8 mouse cellular contexts compared by ENCODE assay signal in genomic region chr12:71111331-71111730, GRCm38 (mm10). TPM values are rescaled to one million over a fixed set of nuclear protein-coding genes. Genes with fewer than 3 reads are reported as not detected.
DNase-seq lines count a peak whose midpoint lies in the region; ATAC-seq lines count a peak whose summit lies in the region.

Tomm20l (plus strand) TSS chr12:71111428.

- peaks cover 14% of the 10 kb centered on the region for H3K27me3 ChIP-seq in embryonic facial prominence, embryonic 10.5 days (replicated peaks; ENCODE audit: low read depth, poor library complexity, severe bottlenecking)
- H3K27me3 ChIP-seq in limb, embryonic 10.5 days (ENCODE audit: low read depth, poor library complexity, severe bottlenecking) = peaks cover 9% of the 10 kb centered on the region

- H3K4me3 ChIP-seq in embryonic facial prominence, embryonic 10.5 days = peak within 1 kb of the TSS; percentile 52
- peak within 1 kb of the TSS; percentile 47 for H3K4me3 ChIP-seq in limb, embryonic 10.5 days

- WGBS in embryonic facial prominence, embryonic 10.5 days = 10% methylated on average over 33 of the region's 33 CpGs
- 9% methylated on average over 33 of the region's 33 CpGs for WGBS in limb, embryonic 10.5 days

- no peaks in the 10 kb centered on the region for H3K36me3 ChIP-seq in embryonic facial prominence, embryonic 10.5 days (replicated peaks)
- no peaks in the 10 kb centered on the region for H3K36me3 ChIP-seq in limb, embryonic 10.5 days

- no peaks in the 10 kb centered on the region for H3K9me3 ChIP-seq in embryonic facial prominence, embryonic 10.5 days
- no peaks in the 10 kb centered on the region for H3K9me3 ChIP-seq in limb, embryonic 10.5 days (replicated peaks)

- H3K27ac ChIP-seq in embryonic facial prominence, embryonic 10.5 days (replicated peaks) = peak within 1 kb of the TSS; percentile 30; the same call in 1 of the 2 replicates
- peak within 1 kb of the TSS; percentile 58 for H3K27ac ChIP-seq in limb, embryonic 10.5 days

- peak; percentile 59 for ATAC-seq in megakaryocyte-erythroid progenitor cell, adult 5-6 weeks (replicated peaks; ENCODE audit: low FRiP score, low TSS enrichment, poor library complexity, severe bottlenecking)

- peaks cover 17% of the 10 kb centered on the region for H3K4me1 ChIP-seq in embryonic facial prominence, embryonic 10.5 days
- H3K4me1 ChIP-seq in limb, embryonic 10.5 days = peaks cover 14% of the 10 kb centered on the region

- peak; percentile 19 to 69 for DNase-seq in spleen, postnatal 4 days (ENCODE audit: low spot score in 2 of 2)
- no peak for DNase-seq in spleen, adult 18-20 months
- peak; percentile 67 for DNase-seq in embryonic facial prominence, embryonic 10.5 days (ENCODE audit: low spot score)
- DNase-seq in heart, postnatal 4 days = peak; percentile 53
- peak; percentile 74 for DNase-seq in limb, embryonic 10.5 days (ENCODE audit: low spot score)
- peak; percentile 49 for DNase-seq in thymus, postnatal 4 days
- no peak for DNase-seq in layer of hippocampus, adult 9-11 months

RNA-seq across cellular contexts. Expression of gene Tomm20l, which starts in this region (rescaled TPM):
- polyA plus RNA-seq in embryonic facial prominence, embryonic 10.5 days (2016; fragmentation: Nextera tagmentation; extraction: Ambion mirVana) = 0.40 TPM in 1 of 2 replicates, not detected in the other
- total RNA-seq in heart, postnatal 4 days (2021) = 1 to 10 TPM in 1 of 2 experiments, under 1 TPM in 1; 0.65 to 1.5 TPM
- polyA plus RNA-seq in limb, embryonic 10.5 days (2016; fragmentation: Nextera tagmentation; extraction: Ambion mirVana) = not detected in 2 replicates
- not detected in 2 replicates for total RNA-seq in megakaryocyte-erythroid progenitor cell, adult 5-6 weeks (2014; fragmentation: Nextera tagmentation)
- not detected in 2 replicates for total RNA-seq in megakaryocyte-erythroid progenitor cell, adult 5-6 weeks (2017)

Comparison
In these comparisons a context has a peak if more than half of its experiments do, and no peak if none do; other contexts are left out.
1. DNase-seq: peak in spleen, postnatal 4 days (2 of 2), heart, postnatal 4 days (single experiment) and thymus, postnatal 4 days (single experiment); none in spleen, adult 18-20 months (0 of 2) and layer of hippocampus, adult 9-11 months (single experiment).
2. Peak in DNase-seq, H3K4me3 ChIP-seq and H3K27ac ChIP-seq in embryonic facial prominence, embryonic 10.5 days; RNA of the gene not detected or under 1 TPM.
3. Peak in DNase-seq, H3K4me3 ChIP-seq and H3K27ac ChIP-seq in limb, embryonic 10.5 days; RNA of the gene not detected or under 1 TPM.
4. Peak in ATAC-seq in megakaryocyte-erythroid progenitor cell, adult 5-6 weeks; RNA of the gene not detected or under 1 TPM.